Mouse (Mus musculus) gastrocnemius, adult 2 months (tissue): ENCODE data around the gene Sox12. TPM values are rescaled to one million over a fixed set of nuclear protein-coding genes. Genes with fewer than 3 reads are reported as not detected.

Experiments
- DNase-seq: peaks from one replicate; pipeline ENCODE4 v3.0.0; 2022
- H3K27ac ChIP-seq: fragments of 200-600 bp; 2 replicates; pipeline ENCODE4 v1.8.1; 2022; ENCODE audit warnings: mild to moderate bottlenecking
- H3K4me3 ChIP-seq: fragments of 200-600 bp; 2 replicates; pipeline ENCODE4 v1.8.1; 2022; ENCODE audit warnings: mild to moderate bottlenecking, moderate library complexity
- CTCF ChIP-seq: fragments of 200-600 bp; IDR thresholded peaks from 2 replicates; pipeline ENCODE4 v1.8.1; 2022; ENCODE audit warnings: antibody characterized with exemption, mild to moderate bottlenecking, moderate library complexity
- intact Hi-C: fragments of 180-260 bp; cut with DNase I; formaldehyde crosslinking; loops from one replicate; pipeline ENCODE4 v1.15.1; 2025
- total RNA-seq, 2 experiments: library from RNA; stranded (reverse); gene quantifications; 2 replicates each; pipeline ENCODE4 v1.2.3; 2021

Sox12 gene
- total RNA-seq, 2 experiments from 2014 or later, result 0.53 to 0.79 TPM

- DNase-seq, result no peak
- no peak overlapping the region for H3K4me3 ChIP-seq
- intact Hi-C loops, result no loop called here
- peak overlapping the region; percentile 88 for H3K27ac ChIP-seq
- no peak for TF ChIP-seq CTCF
These were observed 53.0 kb downstream of the Sox12 start for GRCm38 (mm10) chr2:152344909-152345308.

DNA sequence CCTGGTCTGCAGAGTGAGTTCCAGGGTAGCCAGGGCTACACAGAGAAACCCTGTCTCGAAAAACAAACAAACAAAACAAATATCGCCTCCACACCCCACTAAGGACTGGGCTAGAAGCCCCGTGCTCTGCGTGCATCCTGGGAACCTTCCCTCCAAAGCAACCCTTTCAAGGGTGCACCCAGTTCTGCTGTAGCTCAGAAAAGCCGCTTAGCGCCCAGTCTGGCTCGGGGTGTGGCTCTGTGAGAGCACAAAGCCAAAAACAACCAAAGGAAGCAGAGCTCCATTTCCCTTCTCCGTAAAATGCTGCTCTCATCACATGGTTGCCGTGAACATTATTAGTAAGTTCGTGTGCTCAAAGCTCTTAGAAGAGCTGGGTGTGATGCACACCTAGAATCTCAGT lies 53.5 kb downstream of the Sox12 start:
- TF ChIP-seq CTCF, result no peak
- peak overlapping the region; percentile 79 for H3K4me3 ChIP-seq
- H3K27ac ChIP-seq, result peak overlapping the region; percentile 88
- intact Hi-C loops, result no loop called here
- DNase-seq, result no peak

Other genes starting within 250 kb of the Sox12 start
- gene Csnk2a1, start 171.2 kb downstream of the Sox12 start, total RNA-seq, result 100 to 1,000 TPM in 1 of 2 experiments, 10 to 100 TPM in 1; 91.1 to 102 TPM
- 10 to 100 TPM; 26.4 to 27.8 TPM for gene Tbc1d20, start 104.2 kb downstream of the Sox12 start, total RNA-seq
- gene Rbck1, start 65.4 kb downstream of the Sox12 start, total RNA-seq, result 10 to 100 TPM; 27.0 to 31.1 TPM
- 1 to 10 TPM; 1.2 to 1.4 TPM for gene Trib3, start 54.0 kb downstream of the Sox12 start, total RNA-seq
- gene Nrsn2, start 21.4 kb downstream of the Sox12 start, total RNA-seq, result not detected
- 1 to 10 TPM; 1.1 to 1.8 TPM for gene Zcchc3, start 17.0 kb upstream of the Sox12 start, total RNA-seq
- not detected for gene 6820408C15Rik, start 17.5 kb upstream of the Sox12 start, total RNA-seq
- gene Defb23, start 66.6 kb upstream of the Sox12 start, total RNA-seq, result not detected
- not detected for gene Defb20, start 79.0 kb upstream of the Sox12 start, total RNA-seq
- gene Defb22, start 92.1 kb upstream of the Sox12 start, total RNA-seq, result not detected
- gene Defb26, start 113.6 kb upstream of the Sox12 start, total RNA-seq, result not detected
- gene Defb28, start 120.2 kb upstream of the Sox12 start, total RNA-seq, result not detected
- gene Defb29, start 142.0 kb upstream of the Sox12 start, total RNA-seq, result not detected
- not detected for gene Gm17416, start 171.3 kb upstream of the Sox12 start, total RNA-seq
- not detected for gene Defb21, start 174.7 kb upstream of the Sox12 start, total RNA-seq
- gene Defb19, start 182.2 kb upstream of the Sox12 start, total RNA-seq, result not detected
- not detected for gene Defb45, start 201.3 kb upstream of the Sox12 start, total RNA-seq
- gene Defb36, start 206.3 kb upstream of the Sox12 start, total RNA-seq, result not detected
- gene Defb25, start 225.0 kb upstream of the Sox12 start, total RNA-seq, result not detected
- 1 to 10 TPM; 2.4 to 3.0 TPM for gene Rem1, start 228.9 kb upstream of the Sox12 start, total RNA-seq